Mouse (Mus musculus) heart, postnatal 36 days (tissue): ENCODE measurements around the gene Rhof. TPM values are rescaled to one million over a fixed set of nuclear protein-coding genes. Genes with fewer than 3 reads are reported as not detected.

Source experiments
- DNase-seq, 2 experiments: peaks; one replicate each; pipeline ENCODE4 v3.0.0; 2021 to 2022
- intact Hi-C: fragments of 180-260 bp; cut with DNase I; formaldehyde crosslinking; loops from one replicate; pipeline ENCODE4 v1.15.1; 2025
- total RNA-seq, 2 experiments: library from RNA; stranded (reverse); gene quantifications; 2 replicates each; pipeline ENCODE4 v1.2.3; 2021

The Rhof gene
- total RNA-seq, 2 experiments from 2014 or later = 0.44 to 0.68 TPM

DNA sequence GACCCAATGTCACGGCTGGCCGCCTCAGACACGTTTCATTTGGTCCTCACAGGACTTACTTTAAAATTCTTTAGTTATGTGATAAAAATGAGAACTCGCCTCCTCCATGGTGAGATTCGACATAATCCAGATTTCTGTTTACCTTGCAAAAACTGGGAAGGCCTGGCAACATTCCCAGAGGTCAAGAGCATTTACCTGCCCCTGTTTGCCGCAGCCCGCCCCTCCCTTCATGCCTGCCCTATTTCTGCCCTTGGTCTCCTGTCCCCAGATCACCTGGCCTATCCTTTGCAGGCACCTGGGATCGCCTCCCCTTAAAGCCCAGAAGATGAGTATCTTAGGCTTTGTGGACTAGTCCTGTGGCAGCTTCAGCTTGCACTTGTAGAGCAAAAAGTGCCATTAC is 14.7 kb downstream of the Rhof start:
- intact Hi-C loops = loop anchor here (1.0 to 2.0 kb wide), 5 partner anchors 15 to 54 kb away; partner anchors contain the start of gene Rhof
- DNase-seq = no peak

DNA sequence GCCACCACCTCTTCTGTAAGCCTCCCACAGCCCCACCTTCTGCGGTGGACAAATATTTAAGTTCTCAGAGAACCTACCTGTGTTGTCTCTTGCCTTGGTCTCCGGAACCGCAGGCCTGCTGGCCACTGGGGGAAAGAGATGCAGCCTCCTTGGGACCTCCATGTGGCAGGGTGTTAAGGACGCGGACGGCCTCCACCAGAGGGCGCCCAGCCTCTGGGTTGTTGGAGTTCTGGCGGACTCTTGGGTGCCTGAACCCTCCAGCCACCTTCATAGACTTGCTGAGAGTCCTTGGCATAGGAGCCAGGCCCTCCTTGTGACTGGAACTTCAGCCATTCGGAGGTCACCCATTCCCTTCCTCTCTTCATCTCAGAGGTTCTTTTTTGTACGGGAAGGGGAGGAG is 15.2 kb downstream of the Rhof start:
- intact Hi-C loops = loop anchor here (1.0 to 2.0 kb wide), 5 partner anchors 15 to 54 kb away; partner anchors contain the start of gene Rhof
- DNase-seq = peak; percentile 80 to 87

DNA sequence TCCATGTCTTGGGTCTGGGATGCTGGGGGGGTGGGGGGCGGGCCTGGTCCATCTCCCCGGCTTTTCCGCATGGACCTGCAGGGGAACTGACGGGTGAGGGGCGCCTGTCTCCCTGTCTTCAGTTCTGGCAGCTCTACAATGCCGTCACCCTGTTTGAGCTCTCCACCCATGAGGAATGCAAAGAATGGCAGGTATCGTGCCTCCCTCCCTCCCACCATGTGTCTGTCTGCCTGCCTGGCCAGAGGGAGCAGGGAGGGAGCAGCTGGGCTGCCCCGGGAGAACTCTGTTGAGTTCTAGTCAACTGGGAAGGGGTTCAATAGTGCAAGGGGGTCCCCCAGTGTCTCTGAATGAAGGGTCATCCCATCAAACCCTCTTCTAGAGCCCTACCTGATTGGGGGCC is 16.4 kb downstream of the Rhof start:
- intact Hi-C loops = loop anchor here (2.0 kb wide), 1 partner anchor 41 kb away; no protein-coding TSS in a partner anchor
- no peak for DNase-seq

DNA sequence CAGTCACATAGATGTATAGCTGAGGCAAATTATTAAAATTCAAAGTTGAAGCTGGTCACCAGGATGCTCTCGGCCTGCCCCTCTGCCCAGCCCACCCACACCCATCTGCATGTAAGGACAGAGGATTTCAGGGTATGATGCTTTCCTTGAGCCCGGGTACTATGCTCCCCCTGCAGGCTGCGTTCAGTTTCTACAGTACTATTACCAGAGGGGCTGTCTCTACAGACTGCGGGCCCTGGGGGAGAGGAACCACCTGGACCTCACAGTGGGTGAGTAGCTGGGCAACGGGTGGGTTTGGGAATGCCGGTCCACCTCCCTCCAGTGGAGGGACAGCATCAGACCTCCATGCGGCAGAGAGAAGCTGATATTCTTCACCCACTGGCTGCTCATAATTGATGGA is 17.6 kb downstream of the Rhof start:
- peak in 1 of 2 experiments; percentile 9 for DNase-seq
- intact Hi-C loops = no loop called here

DNA sequence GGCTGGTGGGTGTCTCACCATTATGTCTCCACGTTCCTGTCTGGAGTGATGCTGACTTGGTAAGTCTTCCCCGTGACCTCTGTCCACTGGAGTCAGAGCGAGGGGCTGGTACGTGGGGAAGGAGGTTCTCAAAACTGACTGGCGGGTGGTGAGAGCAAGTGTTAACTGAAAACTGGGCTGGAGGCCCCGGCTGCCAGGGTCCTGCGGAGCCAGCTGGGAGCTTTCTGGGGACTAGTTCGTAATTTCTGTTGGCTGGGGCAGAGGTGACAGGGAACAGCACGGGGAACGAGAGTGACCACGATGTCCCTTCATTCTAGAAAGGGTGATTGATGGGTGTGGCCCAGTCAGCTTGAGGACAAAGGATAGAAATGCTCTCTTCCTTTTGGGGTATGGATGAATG is 18.4 kb downstream of the Rhof start:
- intact Hi-C loops = no loop called here
- peak in 1 of 2 experiments; percentile 1 for DNase-seq

DNA sequence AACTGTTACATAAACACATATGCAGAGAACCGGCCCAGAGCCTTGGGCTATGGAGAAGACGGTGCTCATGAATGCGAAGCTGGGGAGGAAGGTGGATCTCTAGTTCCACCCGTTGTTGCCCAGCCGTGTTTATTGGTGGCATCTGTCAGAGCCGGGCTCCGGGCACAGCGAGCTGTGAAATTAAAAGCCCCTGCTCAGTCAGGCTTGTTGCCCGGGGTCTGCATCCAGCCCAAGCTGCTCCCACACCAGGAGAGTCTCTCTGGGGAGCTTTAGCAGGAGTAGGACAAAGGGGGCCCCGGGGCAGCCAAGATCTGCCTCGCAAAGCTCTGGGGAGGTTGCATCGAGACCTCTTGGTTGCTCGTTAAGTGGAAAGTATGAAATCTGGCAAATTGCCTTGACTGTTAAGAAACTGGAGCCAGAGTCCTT is 22.2 kb downstream of the Rhof start:
- DNase-seq = peak in 1 of 2 experiments; percentile 1
- intact Hi-C loops = no loop called here

DNA sequence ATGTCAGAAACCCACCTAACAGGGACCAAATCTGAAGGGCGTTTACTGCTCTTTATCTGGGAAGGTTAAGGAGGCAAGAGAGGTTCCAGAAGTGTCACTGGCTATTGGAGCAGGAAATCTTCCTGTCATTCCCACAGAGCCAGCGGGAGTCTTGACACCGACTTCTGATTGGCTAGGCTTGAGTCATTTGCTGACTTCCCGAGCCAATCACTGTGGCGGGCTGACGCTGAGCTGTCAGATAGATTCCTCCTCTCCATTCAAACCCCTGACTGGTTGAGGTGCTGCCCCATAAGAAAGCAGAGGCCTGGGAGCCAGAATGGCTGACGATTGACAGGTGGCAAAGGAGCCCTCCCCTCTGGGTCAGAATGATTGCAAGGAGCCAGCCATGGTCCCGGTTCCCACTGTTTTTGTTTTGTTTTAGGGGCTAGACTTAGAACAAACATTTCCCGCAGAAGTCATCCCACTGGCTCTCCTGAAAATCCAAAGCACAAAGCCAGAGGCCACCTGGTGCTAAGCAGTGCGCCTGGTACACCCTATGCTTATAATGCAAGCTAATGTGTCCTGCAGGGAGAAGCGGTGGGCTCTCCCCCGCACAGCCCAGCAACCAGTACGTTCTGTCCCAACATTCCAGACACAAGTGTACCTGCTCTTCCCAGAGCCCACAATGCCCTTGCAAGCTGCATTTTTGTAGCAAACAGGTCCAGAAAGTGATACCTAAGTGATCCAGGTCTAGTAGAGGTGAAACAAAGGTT is 22.9 kb downstream of the Rhof start:
- peak in 1 of 2 experiments; percentile 6 for DNase-seq
- intact Hi-C loops = no loop called here

DNA sequence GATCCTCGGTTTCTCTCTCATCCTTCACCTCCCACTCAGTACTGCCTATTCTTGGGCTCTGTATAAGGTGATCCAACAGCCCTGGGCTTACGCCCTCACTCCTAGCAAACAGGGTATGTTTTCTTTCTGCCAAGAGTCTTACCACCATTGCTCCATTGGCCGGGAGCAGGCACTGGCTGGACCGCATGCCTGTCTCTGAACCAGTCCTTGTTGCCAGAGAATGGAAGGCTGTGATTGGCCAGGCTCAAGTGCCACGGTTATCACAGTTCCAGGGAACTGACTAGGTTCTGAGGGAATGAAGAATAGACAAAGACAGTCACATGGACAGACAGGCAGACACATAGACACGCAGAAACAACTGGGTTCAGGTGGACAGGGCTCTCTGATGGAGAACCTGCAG is 27.7 kb downstream of the Rhof start:
- no peak for DNase-seq

DNA sequence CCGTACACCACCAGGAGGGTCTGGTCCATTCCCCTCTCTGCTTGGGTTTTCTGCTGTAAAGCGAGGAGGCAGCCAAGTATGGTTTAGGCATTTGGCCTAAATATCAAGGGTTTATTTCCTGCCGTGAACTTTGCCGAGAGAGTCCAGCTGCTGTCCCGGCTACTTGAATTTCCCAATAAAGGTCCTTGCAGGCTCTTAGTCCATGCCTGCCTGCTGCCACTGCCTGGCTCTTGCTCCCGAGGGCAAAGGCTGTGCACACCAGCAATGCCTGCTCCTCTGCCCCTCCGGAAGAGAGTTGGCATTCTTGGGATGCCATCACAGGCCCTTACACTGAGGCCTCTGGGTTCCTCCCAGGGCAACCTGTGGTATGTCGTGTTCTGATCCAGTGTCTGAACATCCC is 28.9 kb downstream of the Rhof start:
- intact Hi-C loops = no loop called here
- DNase-seq = no peak

More for the DNA sequence above, 27.7 kb downstream of the Rhof start:
- intact Hi-C loops = no loop called here

DNA sequence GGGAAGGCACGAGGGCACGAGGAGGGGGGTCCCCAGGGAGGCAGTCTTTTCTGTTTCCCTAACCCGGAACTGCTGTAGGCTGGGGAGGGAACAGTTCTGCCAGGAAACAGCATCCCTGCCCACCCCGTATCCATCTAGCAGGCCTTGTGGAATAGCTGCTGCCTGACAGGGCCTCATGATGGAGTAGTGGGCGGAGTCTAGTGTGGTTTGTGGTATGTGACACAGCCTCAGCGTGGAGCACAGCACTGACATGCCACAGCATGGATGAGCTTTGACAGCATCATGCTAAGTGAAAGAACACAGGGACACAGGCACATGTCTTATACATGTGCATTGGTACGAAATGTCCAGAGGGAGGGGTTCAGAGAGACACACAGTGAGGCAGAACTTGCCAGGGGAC is 30.1 kb downstream of the Rhof start:
- no peak for DNase-seq
- intact Hi-C loops = no loop called here

DNA sequence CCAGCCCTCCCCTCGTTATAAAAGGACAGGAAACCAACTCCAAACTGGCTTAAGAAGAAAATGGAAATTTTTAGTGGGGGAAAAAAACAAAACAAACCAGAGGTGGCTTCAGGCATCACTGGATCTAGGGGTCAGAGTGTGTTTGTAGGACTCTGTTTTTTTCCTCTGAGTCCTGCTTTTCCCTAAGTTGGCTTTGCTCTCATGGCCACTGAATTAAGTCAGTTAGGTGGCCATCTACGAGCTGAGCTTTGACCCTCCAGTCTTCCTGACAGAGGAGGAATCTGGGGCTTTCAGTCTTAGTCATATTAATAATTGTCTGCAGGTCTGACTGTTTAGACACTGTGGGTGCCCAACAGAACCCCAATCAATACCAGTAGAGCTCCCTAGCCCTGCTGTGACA is 34.0 kb downstream of the Rhof start:
- DNase-seq = no peak
- intact Hi-C loops = no loop called here

DNA sequence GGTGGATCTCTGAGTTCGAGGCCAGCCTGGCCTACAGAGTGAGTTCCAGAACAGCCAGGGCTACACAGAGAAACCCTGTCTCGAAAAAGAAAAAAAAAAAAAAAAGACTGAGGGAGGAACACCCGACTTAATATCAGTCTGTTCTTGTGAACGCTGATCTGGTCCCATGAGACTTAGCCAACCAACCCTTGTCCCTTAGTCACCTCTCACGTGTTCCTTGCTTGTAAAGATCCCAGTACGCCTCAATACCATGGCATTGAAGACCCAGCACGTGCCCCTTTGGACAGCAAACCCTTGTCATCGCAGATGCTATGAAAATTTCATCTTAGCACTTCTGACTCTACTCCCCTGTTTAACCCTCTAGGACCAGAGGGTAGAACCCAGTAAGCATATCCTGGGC is 36.2 kb downstream of the Rhof start:
- DNase-seq = no peak
- intact Hi-C loops = no loop called here

DNA sequence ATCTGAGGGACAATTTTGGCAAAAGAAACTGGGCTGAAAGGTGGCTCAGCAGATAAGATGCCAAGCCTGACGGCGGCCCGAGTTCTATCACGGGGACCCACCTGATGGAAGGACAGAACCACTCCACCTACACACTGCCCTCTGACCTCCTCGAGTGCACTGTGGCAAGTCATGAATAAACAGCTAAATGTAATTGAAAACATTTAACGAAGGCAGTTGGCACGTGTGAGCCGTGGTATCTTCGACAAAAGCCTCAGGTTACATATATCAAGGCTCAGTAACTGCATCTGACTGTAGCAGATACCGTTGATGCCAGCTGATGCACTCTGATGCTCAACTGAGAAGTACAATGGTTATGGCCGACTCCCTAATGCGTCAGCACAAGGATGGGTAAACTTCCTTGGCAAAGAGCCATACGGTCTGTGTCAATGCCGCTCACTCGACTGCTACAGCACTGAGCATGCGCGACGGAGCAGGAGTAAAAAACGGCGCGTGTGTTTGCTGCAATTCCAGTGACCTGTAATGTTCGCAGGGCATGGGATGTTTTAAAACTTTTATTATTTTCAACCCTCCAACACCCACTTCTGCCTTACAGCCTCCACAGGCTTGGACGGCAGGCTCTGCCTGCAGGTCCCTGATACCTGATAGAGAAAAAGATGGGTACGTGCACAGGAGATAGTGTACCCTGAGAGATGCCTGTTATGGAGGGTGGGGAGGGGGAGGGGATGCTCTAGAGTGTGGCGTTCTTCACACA is 38.1 kb downstream of the Rhof start:
- no peak for DNase-seq
- intact Hi-C loops = no loop called here

DNA sequence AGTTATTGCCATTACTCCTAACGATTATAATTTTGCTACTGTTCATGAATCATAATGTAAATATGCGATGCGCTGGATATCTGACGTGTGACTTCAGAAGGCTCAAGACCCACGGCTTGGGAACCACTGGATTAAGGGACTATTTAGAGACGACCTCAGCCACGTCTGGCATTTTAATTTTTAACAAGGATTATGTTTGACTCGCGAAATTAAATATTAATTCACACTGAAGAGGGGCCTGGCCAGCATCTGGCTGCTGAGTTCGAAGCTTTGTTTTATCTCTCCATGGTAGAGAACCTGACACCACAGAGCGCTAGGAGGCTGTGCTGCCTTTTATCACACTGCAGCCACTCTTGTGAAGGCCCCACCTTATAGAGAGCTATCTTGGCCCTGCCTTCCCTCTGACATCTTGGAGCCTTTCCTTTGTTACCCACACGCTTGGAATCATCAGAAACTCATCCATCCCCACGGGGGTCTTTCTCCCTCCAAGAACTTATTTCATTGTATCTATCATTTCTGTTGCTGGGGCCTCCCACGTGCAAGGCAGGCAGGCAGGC is 39.3 kb downstream of the Rhof start:
- intact Hi-C loops = no loop called here
- no peak for DNase-seq

DNA sequence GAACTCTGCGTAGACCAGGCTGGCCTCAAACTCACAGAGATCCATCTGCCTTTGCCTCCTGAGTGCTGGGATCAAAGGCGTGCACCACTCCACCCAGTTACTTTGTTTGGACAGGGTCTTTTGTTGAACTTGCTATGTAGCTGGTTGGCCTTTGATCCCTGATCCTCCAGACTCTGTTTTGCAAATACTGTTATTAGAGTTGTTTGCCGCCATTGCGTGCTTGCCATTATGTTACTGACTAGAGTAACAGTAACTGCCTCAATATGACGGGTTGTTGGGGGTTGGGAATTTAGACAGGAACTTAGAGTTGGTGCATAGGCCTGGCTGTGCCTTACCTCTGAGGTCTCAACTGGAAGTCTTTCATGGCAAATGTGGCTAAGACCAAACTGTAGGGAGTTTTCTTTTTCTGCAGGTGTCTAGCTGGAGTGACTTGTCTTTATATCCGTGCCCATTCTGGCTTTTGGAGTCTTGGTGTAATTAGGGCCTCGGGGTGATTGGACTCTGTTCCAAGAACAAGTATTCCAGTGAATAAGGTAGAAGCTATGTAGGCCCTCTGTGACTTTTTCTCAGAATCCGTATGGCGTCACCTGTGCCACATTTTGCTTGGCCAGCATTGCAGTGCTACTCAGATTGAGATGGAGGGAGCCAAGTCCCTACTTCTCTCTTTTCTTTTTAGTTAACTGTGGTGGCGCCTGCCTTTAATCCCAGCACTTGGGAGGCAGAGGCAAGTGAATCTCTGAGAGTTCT is 41.8 kb downstream of the Rhof start:
- intact Hi-C loops = no loop called here
- no peak for DNase-seq

DNA sequence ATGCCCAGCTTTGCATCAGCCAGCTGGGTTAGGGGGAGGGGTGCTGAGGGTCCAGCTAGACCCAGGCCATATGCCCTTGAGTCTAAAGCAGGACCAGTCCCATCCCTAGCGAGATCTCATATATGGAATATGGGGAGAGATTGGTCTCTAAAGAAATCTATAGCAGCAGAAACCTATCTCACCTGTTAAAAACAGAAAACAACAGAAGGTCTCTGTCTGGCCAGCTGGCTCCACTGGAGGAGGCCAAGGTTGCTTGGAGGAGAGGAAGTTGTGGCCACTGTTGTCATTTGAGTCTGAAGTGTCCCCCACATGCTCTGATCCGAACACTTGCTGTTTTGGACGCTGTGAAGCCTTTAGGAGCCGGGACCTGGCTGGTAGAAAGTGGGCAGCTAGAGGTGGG is 43.7 kb downstream of the Rhof start:
- no peak for DNase-seq
- intact Hi-C loops = no loop called here

DNA sequence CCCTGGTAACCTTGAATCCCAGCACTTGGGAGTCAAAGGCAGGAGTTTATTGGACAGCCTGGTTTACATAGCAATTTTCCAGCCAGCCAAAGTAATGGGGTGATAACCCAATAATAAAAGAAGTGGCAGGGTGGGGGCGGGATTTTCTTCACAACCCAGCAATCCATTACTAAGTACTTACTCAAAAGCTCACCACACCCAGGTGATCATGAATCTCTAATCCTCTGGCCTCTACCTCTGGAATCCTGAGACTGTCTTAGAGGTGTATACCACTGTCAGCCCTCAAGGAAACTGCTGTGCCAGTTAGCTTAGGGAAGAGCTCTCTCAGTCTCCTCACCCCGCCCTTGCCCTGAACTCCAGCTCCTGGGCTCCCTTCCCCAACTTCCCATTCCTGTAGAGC is 46.0 kb downstream of the Rhof start:
- intact Hi-C loops = no loop called here
- DNase-seq = no peak

DNA sequence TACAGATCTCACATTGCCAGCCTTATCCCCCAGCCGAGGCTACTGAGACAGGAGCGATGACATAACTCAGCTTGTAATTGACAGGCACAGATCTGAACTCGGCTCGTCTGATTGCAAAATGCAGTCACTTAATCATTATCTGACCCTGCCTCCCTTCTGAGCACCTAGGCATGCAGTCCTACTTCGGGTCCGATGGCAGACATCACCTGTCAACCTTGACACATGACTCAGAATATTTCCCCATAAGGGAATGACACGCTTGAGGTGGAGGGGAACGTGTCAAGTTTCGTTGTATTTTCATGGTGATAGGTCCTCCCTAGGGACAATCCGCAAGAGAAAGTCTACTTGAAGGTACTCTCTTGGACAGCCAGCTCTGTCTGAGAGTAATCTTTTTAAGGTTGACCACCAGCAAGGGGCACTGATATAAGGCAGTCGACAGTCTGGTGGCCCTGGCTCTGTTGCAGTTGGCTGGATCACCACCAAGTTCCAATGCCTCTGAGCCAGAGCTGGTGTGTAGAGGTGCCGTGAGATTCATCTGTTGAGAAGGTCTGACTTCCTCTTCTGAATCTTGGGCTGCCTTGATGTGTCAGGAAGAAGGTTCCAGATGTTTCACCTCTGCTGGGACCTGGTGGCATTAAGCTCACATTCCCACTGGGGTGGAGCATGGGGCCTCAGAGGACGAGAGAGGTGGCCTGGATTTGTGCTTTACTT is 49.0 kb downstream of the Rhof start:
- DNase-seq = no peak
- intact Hi-C loops = no loop called here

DNA sequence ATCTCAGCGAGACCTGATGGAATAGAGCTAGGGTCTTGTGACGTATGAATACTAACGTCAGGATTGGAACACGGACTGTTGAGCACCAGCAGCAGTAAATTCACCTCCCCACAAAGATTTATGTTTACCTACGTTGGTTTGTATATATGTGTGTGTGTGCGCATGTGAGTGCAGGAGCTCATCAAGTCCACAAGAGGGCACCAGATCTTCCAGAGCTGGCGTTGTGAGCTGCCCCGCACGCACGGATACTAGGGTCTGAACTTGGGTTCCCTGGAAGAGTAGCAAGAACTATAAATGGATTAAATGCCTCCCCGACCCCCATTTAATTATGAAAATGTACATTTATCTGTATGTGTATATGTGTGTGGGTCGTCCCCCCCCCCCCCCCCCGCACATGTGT is 52.0 kb downstream of the Rhof start:
- intact Hi-C loops = no loop called here
- no peak for DNase-seq

DNA sequence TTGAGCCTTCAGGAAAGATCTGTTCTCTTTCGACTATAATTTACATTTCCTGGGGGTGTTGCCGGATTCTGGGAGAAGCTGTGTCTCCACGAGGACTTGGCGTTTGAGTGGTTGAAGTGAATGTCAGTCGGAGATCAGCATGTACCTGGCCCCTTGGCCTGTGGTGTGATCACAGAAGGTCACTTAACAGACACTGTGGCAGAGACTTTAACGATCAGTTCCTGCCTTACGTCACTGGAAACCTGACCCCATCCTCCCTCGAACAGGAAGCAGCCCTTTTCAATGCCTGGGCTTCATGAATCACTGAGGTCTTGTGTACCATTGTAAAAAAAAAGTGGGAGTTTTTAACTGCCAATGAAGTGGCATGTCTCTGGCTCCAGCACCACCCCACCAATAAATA is 52.5 kb downstream of the Rhof start:
- no peak for DNase-seq
- intact Hi-C loops = no loop called here
